Mouse (Mus musculus): ENCODE measurements around the gene Shisa8. TPM values are rescaled to one million over a fixed set of nuclear protein-coding genes. Genes with fewer than 3 reads are reported as not detected.

Gene Shisa8
- total RNA-seq, 2 experiments from 2014 or later = 2.0 to 3.1 TPM

DNA sequence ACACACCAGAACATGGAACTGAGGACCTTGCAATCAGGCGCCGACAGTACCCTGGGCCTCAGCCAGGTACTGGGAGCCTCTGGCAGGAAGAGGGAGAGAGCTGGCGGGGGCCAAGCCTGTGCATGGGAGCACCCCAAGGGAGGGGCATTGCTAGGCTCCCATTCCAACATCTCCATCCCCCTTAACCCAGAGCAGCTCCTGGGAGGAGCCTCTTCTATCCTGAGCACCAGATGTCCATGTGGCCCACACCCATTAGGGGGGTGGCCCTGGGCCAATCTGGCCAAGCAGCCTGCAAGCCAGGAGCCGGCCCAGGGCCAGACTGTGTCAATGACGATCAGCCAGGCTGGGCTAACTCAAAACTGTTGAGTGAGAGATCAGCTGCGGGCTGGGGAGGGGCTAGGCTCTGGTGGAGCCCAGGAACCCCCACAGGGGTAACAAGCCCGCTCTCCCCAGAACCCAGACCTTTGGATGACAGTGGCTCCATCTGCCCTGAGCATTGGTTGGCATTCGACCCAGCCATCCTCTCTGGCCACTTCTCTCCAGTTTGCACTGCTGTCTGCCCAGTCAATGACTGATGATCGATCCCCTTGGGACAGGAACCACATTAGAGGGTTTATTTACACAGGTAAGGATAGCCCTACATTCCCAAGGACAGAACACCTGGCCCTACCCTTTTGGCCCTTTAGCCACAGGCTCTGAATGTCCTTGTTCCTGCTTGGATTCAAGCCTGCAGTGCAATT is 6.1 kb downstream of the Shisa8 start:
- DNase-seq (ENCODE audit: low spot score in 2 of 2) = peak; percentile 65 to 79

DNA sequence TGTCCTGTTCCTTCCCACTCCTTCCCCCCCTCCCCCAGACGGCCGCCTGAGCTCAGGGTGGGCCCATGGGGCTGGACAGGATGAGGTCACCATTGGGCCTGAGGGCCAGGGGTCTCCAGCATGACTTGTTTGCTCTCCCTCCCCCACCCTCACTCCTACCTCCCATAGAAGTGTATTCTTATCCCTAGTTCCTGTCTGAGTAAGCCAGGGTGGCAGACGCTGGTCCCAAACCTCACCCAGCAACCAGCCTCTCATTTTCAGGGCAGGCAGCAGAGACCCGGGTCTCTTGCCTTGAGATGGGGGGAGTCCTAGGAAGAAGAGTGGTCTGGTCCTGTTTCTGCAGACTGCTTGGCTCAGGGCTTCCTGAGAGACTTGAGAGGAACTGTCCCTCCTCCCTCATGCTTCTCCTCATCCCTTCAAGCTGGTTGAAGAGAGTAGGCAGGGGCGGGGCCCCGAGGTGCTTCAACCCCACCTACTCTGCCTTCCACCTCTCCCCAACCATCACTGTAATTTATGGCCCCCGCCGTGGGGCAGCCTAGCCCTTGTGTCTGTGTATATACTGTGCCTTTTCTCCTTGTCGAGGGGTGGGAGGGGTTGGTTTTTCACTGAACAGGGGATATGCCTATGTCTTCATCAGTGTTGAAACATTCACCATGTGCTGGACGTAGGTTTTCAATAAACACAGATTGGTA is 7.8 kb downstream of the Shisa8 start:
- no peak for DNase-seq (ENCODE audit: low spot score in 2 of 2)

DNA sequence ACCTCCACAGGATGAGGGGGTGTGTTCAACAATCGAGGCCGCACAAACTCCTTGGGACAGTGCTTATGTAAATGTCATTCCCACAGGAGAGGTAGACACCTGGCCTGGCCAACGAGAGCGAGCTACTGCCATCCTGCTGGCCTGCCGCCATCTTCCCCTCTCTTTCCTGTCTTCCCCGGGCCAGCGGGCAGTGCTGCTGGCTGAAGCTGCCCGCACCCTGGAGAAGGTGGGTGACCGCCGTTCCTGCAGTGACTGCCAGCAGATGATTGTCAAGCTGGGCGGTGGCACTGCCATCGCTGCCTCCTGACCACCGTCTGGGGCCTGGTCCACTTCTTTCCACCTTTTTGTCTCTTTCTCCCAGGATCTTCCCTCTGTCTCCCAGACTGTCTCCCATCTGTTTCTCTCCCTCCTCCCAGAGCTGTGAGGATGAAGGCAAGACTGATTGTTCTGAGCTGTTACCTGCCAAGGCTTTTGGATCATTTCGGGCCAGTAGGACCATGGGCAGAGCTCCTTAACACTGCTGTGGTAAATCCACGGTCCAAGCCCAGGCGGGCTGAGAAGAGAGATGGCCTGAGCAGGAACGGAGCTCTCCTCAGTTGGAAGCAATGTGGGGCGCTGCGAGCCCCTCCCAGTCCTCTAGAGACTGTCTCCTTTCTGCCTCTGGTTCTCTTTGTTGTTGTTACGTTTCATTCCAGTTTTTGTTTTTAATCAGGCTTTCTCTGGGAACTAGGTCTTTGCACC is 8.8 kb downstream of the Shisa8 start:
- DNase-seq (ENCODE audit: low spot score in 2 of 2) = no peak

DNA sequence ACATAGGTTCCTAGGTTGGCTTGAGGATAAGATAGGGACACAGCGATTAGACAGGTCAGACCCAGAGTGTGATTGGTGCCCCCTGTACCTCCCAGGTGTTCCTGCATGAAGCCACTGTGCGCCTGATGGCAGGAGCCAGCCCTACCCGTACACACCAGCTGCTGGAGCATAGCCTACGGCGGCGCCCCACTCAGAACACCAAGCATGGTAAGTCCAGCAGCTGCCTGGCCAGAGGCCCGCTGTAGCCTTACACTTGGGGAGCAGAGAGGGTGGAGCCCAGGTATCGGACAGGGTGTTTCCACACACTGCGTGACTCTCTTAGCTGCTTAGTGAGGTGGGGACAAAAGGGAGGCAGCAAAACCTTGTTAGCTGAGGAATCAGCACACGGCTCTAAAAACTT is 9.5 kb downstream of the Shisa8 start:
- no peak for DNase-seq (ENCODE audit: low spot score in 2 of 2)

DNA sequence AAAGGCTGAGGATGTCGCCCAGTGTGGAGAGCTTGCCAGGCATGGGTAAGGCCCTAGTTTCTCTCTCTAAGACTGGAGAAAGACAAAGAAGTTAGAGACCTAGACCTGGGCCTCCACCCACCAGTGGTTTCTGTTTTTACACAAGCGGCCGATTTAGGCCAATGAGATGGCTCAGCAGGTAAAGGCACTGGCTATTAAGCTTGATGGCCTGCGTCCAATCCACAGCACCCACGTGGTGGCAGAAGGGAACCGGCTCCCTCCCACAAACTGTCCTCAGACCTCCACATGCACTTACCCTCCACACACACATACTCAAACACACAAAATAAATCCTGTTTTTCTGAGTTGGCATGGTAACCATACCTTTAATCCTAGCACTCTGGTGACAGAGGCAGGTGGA is 10.5 kb downstream of the Shisa8 start:
- no peak for DNase-seq (ENCODE audit: low spot score in 2 of 2)

DNA sequence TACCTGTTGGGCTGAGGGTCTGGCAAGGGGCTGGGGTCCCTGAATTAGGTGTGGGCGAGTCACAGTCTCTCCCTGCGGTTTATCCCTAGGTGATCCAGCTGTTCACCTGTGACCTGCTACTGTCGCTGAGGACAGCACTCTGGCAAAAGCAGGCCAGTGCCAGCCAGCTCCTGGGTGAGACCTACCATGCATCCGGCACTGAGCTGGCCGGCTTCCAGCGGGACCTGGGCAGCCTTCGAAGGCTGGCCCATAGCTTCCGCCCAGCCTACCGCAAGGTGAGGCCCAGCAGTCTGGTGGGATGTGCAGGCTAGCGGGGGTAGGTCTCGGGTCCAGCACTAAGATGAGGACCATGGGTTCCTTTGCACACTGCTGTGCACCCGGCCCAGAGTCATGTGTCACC is 13.1 kb downstream of the Shisa8 start:
- DNase-seq (ENCODE audit: low spot score in 2 of 2) = no peak

DNA sequence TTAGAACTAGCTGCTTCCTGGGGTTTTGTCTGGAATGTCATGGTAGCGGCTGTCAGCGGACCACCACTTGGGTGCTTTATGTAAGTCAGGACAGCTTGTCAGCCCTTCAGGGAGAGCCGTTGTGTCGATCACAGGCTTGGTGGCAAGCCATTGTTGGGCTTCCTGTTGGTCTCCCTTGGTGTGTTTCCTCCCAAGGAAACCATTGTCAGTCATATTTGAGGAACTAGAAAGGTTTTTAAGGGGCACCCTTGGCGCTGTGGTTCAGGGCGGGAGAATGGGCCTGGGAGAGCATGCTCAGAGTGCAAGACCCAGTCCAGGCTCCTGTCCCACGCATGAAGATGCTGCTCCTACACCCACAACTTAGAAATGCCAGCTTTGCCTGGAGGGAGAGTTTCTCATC is 14.3 kb downstream of the Shisa8 start:
- no peak for DNase-seq (ENCODE audit: low spot score in 2 of 2)

DNA sequence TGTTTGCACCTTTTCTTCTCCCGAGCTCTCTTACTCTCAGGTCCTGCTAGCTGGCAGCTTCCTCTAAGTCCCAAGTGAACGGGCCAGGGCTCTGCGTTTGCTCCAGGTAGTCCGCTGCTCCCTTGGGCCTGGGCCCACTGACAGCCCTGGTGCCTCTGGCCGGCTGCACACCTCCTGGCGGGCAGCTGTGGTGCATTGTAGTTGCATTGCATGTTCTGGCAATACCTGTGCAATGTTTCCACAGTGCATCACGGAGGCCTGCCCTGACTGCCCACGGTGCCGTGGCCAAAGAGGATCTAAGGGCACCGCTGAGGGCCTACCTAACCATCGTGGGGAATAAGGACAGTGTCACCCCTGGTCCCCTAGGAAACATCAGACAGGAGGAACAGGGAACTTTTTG is 14.7 kb downstream of the Shisa8 start:
- DNase-seq (ENCODE audit: low spot score in 2 of 2) = no peak

DNA sequence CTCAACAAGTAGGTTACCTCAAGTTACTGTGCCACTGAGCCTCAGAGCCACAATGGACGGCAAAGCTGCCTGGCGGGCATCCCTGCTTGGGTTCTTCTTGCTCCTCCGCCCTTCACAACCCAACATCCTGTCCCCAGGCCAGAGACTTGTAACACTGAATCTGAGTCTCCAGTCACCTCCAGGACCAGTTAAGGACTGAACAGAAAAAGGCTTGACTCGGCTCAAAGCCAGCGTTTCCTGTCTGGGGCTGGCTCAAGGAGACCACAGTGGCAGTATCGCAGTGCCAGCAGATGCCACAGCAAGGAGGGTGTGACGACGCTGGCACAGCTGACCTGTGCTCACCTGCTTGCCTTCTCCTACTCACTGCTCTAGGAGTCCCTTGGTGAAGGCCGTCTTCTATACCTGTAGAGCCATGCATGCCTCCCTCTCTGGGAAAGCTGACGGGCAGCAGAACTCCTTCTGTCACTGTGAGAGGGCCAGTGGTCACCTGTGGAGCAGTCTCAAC is 15.3 kb downstream of the Shisa8 start:
- DNase-seq (ENCODE audit: low spot score in 2 of 2) = no peak

DNA sequence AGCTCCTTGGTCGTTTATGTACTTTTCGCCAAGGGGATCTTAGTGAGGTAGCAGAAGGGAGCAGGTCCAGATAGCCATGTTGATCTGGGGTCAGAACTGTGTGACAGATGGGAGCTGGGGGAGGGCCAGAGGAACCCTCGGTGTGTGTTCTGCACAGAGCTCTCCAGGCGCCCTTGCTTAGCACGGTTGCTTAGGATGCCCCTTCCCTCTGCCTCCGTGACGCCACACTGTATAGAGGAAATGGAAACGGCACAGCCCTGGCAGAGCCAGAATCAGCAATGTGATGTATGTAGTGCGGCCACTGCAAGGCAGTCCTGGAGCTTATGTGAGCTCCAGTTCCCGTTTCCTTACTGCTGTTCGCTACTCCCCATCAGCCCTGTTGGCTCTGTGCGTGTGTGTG is 16.3 kb downstream of the Shisa8 start:
- DNase-seq (ENCODE audit: low spot score in 2 of 2) = no peak

DNA sequence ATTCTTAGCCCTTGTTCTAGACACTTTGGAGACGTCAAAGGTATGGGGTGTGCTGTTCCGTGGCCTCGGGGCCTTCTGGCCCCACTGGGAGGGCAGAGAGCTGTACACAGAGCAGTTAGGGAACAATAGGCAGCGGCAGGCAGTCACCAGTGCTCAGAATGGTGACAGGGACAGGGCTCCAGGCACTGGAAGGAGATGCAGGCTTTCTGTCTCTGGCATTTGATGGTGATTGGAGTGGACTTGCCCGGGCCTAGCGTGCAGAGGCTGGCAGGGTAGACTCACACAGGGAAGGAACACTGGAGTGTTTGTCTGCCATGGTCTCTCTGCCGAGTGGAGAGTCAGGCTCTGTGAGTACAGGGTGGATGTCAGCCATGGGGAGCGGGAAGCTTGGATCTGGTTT is 20.0 kb downstream of the Shisa8 start:
- DNase-seq (ENCODE audit: low spot score in 2 of 2) = no peak

DNA sequence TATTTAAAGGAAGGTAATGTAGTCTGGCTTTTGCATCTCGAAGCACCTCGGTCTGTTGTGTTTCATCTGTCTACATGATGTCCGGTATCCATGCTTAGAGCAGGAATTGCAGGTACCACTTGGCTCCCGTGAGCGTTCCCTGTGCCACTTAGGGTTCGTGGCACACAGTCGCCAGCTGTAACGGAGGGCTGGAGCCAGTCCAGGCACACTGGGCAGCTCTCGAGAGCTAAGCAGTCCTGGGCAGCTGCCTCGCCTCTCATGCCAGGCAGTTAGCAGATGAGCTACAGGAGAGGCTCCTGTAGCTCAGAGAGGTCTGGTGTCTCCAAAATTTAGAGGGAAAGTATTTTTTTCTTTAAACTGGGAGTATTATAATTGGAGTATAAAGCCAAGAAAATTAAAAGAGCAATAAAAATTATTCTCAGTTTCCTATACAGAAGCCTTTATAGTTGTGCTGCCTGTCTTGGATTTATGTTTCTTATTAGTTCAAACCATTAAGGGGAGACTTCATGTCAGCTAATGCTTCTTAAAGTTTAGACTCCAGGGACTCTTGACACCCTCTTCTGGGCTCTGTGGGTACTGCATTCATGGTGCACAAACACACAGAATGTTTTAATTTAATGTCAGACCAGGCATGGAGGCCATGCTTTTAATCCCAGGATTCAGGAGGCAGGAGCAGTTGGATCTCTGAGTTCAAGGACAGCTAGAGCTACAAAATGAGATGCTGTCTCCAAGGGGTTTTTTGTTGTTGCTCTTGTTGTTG is 24.0 kb downstream of the Shisa8 start:
- DNase-seq (ENCODE audit: low spot score in 2 of 2) = peak; percentile 56 to 59

DNA sequence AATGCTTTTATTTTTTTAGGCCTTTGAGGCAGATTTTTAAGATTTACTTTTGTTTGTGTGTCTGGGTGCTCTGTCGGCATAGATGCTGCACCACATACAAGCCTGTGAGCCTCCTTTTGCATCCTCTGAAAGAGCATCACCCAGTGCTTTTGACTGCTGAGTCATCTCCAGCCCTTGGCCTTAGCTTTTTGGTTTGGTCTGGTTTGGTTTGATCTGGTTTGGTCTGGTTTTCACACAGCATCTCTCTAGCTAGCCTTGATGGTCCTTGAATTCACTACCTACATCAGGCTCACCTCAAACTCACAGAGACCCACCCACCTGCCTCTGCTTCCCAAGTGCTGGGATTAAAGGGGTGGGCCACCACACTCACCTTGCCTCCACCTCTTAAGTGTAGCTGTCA is 24.7 kb downstream of the Shisa8 start:
- DNase-seq (ENCODE audit: low spot score in 2 of 2) = no peak

DNA sequence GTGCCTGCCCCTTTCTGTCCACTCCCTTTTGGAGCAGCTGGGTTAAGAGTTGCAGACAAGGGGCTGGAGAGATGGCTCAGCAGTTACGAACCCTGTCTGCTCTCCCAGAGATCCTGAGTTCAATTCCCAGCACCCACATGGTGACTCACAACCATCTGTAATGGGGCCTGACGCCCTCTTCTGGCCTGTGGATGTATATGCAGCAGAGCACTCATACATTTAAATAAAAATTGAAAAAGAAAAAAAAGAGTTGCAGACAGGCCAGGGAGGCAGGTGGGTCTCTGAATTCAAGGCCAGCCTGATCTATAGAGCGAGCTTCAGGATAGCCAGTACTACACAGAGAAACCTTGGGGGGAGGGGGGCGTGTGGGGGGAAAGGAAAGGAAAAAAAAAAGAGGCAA is 25.2 kb downstream of the Shisa8 start:
- DNase-seq (ENCODE audit: low spot score in 2 of 2) = no peak

DNA sequence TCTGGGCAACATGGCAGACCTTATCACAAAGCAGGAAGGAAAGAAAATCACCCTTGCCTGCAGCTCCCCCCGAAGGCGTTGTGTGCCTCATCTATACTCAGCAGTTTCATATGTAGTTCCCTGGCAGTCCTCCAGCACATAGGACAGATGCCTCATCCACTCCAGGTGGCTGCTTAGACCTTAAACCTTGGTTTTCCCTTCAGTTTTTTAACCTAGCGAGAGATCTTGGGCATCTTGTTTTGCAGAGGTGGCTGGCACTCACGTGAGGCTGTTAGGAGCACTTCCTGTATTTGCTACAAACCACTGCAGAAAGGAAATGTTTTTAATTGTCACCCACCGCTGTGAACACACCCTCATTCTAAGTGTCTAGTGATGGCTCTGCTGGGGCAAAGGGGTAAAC is 25.7 kb downstream of the Shisa8 start:
- DNase-seq (ENCODE audit: low spot score in 2 of 2) = no peak

DNA sequence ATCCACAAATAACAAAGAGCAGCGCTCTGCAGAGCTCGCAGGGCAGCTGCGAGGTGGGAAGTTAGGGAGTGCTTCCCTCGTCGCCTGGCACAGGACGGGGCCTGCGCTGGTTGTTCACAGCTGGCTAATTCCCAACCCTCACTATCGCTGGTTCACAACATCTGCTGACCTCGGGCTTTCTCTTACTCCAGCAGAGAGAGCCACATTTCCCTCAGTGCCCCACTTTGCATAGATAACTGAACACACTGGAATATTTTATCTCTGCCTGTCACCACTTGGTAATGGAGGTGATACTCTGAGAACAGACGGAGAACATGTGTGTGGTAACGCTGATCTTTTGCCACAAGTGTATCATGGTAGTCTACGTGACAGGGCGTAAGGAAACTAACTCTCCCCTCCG is 26.5 kb downstream of the Shisa8 start:
- no peak for DNase-seq (ENCODE audit: low spot score in 2 of 2)

DNA sequence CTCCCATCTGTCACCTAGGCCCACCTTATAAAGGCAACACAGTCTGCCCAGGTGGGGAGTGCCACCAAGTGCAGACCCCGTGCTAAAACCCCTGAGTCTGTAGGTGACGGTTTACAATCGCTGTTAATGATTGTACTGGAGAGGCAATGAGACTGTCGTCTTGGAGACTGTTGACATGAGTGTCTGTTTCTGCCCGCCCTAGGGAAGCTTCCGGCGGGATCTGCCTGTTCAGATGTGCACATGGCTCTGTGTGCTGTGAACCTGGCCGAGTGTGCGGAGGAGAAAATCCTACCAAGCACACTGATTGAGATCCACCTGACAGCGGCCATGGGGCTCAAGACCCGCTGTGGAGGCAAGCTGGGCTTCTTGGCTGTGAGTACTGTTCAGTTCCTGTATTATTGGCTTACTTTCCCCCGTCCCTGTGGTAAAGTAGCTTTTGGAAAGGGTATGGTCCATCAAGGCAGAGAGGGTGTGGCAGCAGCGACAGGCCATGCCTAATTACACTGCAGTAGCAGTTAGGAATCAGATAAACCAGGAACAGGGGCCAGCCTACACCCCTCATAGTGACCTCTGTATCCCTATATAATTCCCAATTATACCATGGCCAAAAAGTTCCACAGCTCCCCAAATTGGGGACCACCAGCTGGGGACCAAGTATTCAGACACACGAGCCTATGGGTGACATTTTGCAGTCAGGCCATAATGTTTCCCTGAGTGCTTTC is 27.4 kb downstream of the Shisa8 start:
- DNase-seq (ENCODE audit: low spot score in 2 of 2) = no peak

DNA sequence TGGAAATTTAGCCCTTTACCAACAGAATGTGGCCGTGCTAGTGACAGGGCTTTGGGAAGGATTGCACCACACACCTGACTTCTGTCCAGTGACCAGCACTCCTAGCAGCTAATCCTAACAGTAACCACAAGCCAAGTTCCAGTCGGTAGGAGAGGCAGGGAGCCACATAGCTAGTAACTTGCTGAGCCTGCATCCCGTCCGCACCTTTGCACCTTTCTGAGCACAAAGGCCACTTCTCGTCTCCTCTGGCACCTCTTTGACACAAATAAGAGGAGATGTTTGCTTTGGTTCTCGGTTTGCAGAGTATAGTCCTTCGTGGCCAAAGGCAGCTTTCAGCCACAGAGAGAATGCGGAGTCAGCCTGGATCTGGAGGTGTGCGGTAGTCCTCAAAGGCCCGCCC is 28.0 kb downstream of the Shisa8 start:
- DNase-seq (ENCODE audit: low spot score in 2 of 2) = no peak

DNA sequence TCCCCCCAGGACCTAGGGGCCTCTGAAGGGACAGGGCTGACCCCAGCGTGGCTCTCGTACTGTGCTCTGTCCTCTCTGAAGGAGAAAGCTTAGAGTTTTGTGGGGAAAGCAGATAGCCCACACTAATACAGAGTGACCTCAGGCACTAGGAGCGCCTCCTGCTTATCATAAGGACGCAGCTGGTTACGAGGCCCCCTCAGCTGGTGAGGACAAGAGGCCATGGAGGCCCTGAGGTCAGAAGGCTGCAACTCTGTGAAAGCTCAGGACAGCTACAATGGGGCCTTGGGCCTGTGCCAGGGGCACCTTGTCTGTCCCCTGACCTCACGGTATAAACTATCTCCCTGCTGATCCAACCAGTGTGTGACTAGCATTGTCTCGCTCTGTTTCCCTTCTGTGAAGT is 28.4 kb downstream of the Shisa8 start:
- no peak for DNase-seq (ENCODE audit: low spot score in 2 of 2)

DNA sequence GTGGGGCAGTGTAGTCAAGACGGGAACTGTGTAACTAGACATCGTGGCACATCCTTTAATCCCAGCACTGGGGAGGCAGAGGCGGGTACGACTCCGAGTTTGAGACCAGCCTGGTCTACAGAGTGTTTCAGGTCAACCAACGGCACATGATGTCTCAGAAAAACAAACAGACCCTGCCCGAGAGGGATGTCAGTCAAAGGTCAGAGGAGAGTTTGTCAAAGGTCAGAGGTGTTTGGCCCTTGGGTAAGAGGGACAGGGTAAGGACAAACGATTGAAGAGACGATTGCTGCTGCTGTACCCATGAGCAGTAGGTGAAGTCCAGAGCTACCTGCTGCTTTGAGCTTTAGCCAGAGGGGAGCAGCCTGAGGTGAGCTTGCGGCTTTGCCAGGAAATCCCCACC is 29.0 kb downstream of the Shisa8 start:
- no peak for DNase-seq (ENCODE audit: low spot score in 2 of 2)

DNA sequence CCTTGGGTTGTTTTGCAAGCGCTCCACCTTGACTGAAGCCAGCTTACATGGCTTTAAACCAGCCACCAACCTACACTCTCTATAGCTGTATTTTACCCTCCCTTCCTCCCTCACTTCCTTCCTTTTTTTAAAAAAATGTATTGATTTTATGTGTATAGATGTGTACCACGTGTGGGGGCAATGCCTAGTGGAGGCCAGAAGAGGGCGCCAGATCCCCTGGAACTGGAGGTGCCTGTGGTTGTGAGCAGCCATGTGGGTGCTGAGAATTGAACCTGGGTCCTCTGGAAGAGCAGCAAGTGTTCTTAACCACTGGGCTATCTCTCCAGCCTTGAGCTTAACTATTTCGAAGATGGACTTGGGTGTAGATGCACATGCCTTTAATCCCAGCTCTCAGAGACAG is 30.3 kb downstream of the Shisa8 start:
- no peak for DNase-seq (ENCODE audit: low spot score in 2 of 2)

All from layer of hippocampus, postnatal 10 days (tissue).